In the genomic region with DNA sequence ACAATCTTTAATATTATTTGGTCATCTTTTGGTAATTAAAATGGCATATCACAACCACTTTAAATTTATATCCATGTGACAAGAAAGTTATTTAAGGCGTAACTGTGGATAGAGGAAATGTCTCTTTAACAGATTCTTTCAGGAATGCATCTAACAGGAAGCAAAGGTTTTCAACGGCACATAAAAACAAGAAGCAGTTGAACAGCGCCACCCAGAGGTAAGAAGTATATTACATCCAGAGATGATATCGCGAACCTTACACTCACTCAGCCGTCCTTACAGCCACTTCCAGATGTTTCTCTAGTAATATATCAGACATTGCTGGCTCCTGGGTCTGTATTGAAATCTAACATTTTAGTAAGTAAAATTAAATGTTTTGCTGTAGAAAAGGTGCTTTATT, we compare ENCODE assay signal across 7 mouse cellular contexts.
DNase-seq lines count a peak whose midpoint lies in the region; ATAC-seq lines count a peak whose summit lies in the region.

No protein-coding gene starts in this region.

- DNase-seq in urinary bladder, adult 18-20 months (ENCODE audit: low spot score in 2 of 2), result peak; percentile 22 to 45
- DNase-seq in urinary bladder, adult 2 months (ENCODE audit: low spot score), result no peak
- peak; percentile 29 to 57 for DNase-seq in adrenal gland, postnatal 36 days
- DNase-seq in layer of hippocampus, adult 11-12 months (ENCODE audit: low spot score), result peak; percentile 79
- DNase-seq in lung, postnatal 14 days, result peak; percentile 80
- peak; percentile 37 for DNase-seq in right cerebral cortex, postnatal 25 days

- H3K4me1 ChIP-seq in forebrain, embryonic 16.5 days (replicated peaks; ENCODE audit: control insufficient read depth, insufficient read depth, low read length), result peaks cover 13% of the 10 kb centered on the region

- H3K9me3 ChIP-seq in forebrain, embryonic 16.5 days (ENCODE audit: control insufficient read depth, low read length), result no peaks in the 10 kb centered on the region

- no peaks in the 10 kb centered on the region for H3K36me3 ChIP-seq in forebrain, embryonic 16.5 days (ENCODE audit: control insufficient read depth, insufficient read depth)

- no peak overlapping the region for H3K27ac ChIP-seq in forebrain, embryonic 16.5 days (ENCODE audit: low read length)

- no peak overlapping the region for H3K4me2 ChIP-seq in forebrain, embryonic 16.5 days (ENCODE audit: low read length)

- 0 out of 2 replicates have a peak, but pooled peaks cover 2% of the 10 kb centered on the region for H3K27me3 ChIP-seq in forebrain, embryonic 16.5 days (replicated peaks; ENCODE audit: control insufficient read depth, insufficient read depth, low read length)

- 2% methylated on average over 6 of the region's 6 CpGs for WGBS in forebrain, embryonic 16.5 days

- 0 out of 2 replicates have a peak, but pooled peaks have one; percentile 24 for ATAC-seq in forebrain, embryonic 16.5 days

- H3K9ac ChIP-seq in forebrain, embryonic 16.5 days (replicated peaks; ENCODE audit: low read depth, low read length), result no peak overlapping the region

- H3K4me3 ChIP-seq in forebrain, embryonic 16.5 days (replicated peaks; ENCODE audit: low read length), result no peak overlapping the region
